Mouse (Mus musculus) layer of hippocampus, postnatal 10 days (tissue): ENCODE measurements around the gene Poc1a. TPM values are rescaled to one million over a fixed set of nuclear protein-coding genes. Genes with fewer than 3 reads are reported as not detected.

Experiments
- DNase-seq, 2 experiments: peaks; one replicate each; pipeline ENCODE4 v3.0.0; 2021; ENCODE audit warnings: low spot score in 2 of 2
- total RNA-seq, 2 experiments: library from RNA; stranded (reverse); gene quantifications; 2 replicates each; pipeline ENCODE4 v1.2.3; 2021

The Poc1a gene
- total RNA-seq, 2 experiments from 2014 or later, result 12.2 to 12.6 TPM

DNA sequence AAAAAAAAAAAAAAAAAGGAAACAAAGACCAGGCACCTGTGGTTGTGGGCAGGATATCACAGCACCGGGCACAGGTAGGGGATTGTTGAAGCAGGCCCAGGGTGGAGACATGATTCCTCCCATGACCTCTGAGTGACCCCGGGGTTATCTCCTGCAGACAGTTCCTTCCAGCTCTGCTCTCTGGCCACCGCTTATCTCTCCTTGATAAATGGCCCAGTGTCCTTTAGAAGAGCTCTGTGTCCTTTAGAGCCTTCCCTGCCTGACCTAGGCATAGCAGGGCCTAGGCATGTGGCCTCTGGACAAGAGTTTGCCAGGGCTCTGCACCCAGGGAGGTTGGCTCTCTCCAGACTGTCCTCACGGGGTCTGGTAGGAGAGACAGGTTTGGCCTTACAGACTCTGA is 116.9 kb downstream of the Poc1a start:
- DNase-seq, result no peak

GRCm38 (mm10) chr9:106398667-106399311 is 117.9 kb downstream of the Poc1a start:
- DNase-seq, result no peak

GRCm38 (mm10) chr9:106399808-106400207 is 118.9 kb downstream of the Poc1a start:
- DNase-seq, result no peak

Other genes with a start within 250 kb of the Poc1a start
- gene Col6a4, start 184.3 kb upstream of the Poc1a start, total RNA-seq, result 1 to 10 TPM in 1 of 2 experiments, under 1 TPM in 1; 0.96 to 1.9 TPM
- 1 to 10 TPM; 4.5 to 6.0 TPM for gene Glyctk, start 122.9 kb upstream of the Poc1a start, total RNA-seq
- 100 to 1,000 TPM; 156 to 164 TPM for gene Wdr82, start 110.1 kb upstream of the Poc1a start, total RNA-seq
- 10 to 100 TPM; 12.8 to 18.8 TPM for gene Ppm1m, start 81.3 kb upstream of the Poc1a start, total RNA-seq
- 10 to 100 TPM; 40.8 to 41.3 TPM for gene Twf2, start 78.0 kb upstream of the Poc1a start, total RNA-seq
- 1 to 10 TPM; 1.2 to 1.4 TPM for gene Tlr9, start 58.5 kb upstream of the Poc1a start, total RNA-seq
- gene Alas1, start 32.4 kb upstream of the Poc1a start, total RNA-seq, result 100 to 1,000 TPM; 139 TPM
- 10 to 100 TPM; 58.7 to 64.2 TPM for gene Dusp7, start 87.6 kb downstream of the Poc1a start, total RNA-seq
- gene Rpl29, start 148.4 kb downstream of the Poc1a start, total RNA-seq, result 100 to 1,000 TPM; 421 to 423 TPM
- 10 to 100 TPM; 11.0 to 13.2 TPM for gene Acy1, start 157.3 kb downstream of the Poc1a start, total RNA-seq
- gene Abhd14b, start 166.4 kb downstream of the Poc1a start, total RNA-seq, result 10 to 100 TPM in 1 of 2 experiments, 1 to 10 TPM in 1; 9.9 to 10.6 TPM
- gene Abhd14a, start 166.6 kb downstream of the Poc1a start, total RNA-seq, result 10 to 100 TPM; 51.1 to 53.2 TPM
- 100 to 1,000 TPM; 226 to 234 TPM for gene Pcbp4, start 172.2 kb downstream of the Poc1a start, total RNA-seq
- 1 to 10 TPM; 1.8 to 2.0 TPM for gene Gpr62, start 184.9 kb downstream of the Poc1a start, total RNA-seq
- gene Rrp9, start 194.9 kb downstream of the Poc1a start, total RNA-seq, result 10 to 100 TPM; 38.5 to 45.2 TPM
- 1 to 10 TPM; 2.4 to 2.8 TPM for gene Parp3, start 195.9 kb downstream of the Poc1a start, total RNA-seq
- not detected for gene Iqcf1, start 218.9 kb downstream of the Poc1a start, total RNA-seq
- gene Iqcf5, start 233.5 kb downstream of the Poc1a start, total RNA-seq, result 1 to 10 TPM in 1 of 2 experiments, not detected in 1; 1.5 TPM